8 mouse cellular contexts compared by ENCODE assay signal in genomic region chr9:121361010-121361409, GRCm38 (mm10).
DNase-seq lines count a peak whose midpoint lies in the region; ATAC-seq and TF ChIP-seq lines count a peak whose summit lies in the region.

No protein-coding gene starts in this region.

- peak overlapping the region in 2 of 3 experiments; percentile 16 to 29 for H3K4me3 ChIP-seq in CH12.LX (replicated peaks in 1 of 3; ENCODE audit: low read depth in 2 of 3, low read length in 2 of 3, poor library complexity in 1 of 3)
- H3K4me3 ChIP-seq in limb, embryonic 10.5 days = no peak overlapping the region
- H3K4me3 ChIP-seq in neural tube, embryonic 14.5 days (ENCODE audit: low read depth, low read length) = no peak overlapping the region

- no peak for TF ChIP-seq RAD21 in CH12.LX (IDR thresholded peaks at IDR 0.05; ENCODE audit: low read depth, low read length)

- peaks cover 17 to 58% of the 10 kb centered on the region in 2 experiments for H3K36me3 ChIP-seq in CH12.LX (replicated peaks in 1 of 2; ENCODE audit: control insufficient read depth in 1 of 2, insufficient read depth in 1 of 2, low read length in 1 of 2)
- H3K36me3 ChIP-seq in limb, embryonic 10.5 days = peaks cover 12% of the 10 kb centered on the region; the same call in 1 of the 2 replicates
- no peaks in the 10 kb centered on the region for H3K36me3 ChIP-seq in neural tube, embryonic 14.5 days (ENCODE audit: control insufficient read depth, insufficient read depth, low read length)

- peak; percentile 51; the same call in 1 of the 2 replicates for ATAC-seq in frontal cortex, adult (ENCODE audit: low TSS enrichment)
- ATAC-seq in erythroblast, adult 5-6 weeks (replicated peaks; ENCODE audit: low FRiP score, poor library complexity, severe bottlenecking) = peak; percentile 54
- peak; percentile 36; the same call in 1 of the 2 replicates for ATAC-seq in neural tube, embryonic 14.5 days (ENCODE audit: low read depth)

- H3K27me3 ChIP-seq in CH12.LX (replicated peaks) = no peaks in the 10 kb centered on the region
- no peaks in the 10 kb centered on the region for H3K27me3 ChIP-seq in limb, embryonic 10.5 days (ENCODE audit: low read depth, poor library complexity, severe bottlenecking)
- no peaks in the 10 kb centered on the region for H3K27me3 ChIP-seq in neural tube, embryonic 14.5 days (ENCODE audit: control insufficient read depth, insufficient read depth, low read length)

- H3K4me2 ChIP-seq in CH12.LX (ENCODE audit: insufficient read depth, low read depth, poor library complexity, severe bottlenecking) = no peak overlapping the region
- H3K4me2 ChIP-seq in neural tube, embryonic 14.5 days (ENCODE audit: low read depth, low read length) = peak overlapping the region; percentile 26; the same call in 1 of the 2 replicates

- TF ChIP-seq CTCF in CH12.LX (conservative IDR thresholded peaks at IDR 0.05 in 1 of 2, IDR thresholded peaks at IDR 0.05 in 1 of 2; ENCODE audit: low read depth in 2 of 2, low read length in 2 of 2) = no peak

- H3K4me1 ChIP-seq in CH12.LX (ENCODE audit: control insufficient read depth in 1 of 2, insufficient read depth in 2 of 2) = peaks cover 0 to 25% of the 10 kb centered on the region in 2 experiments; a peak in 2 of 4 replicates
- peaks cover 31% of the 10 kb centered on the region for H3K4me1 ChIP-seq in limb, embryonic 10.5 days
- H3K4me1 ChIP-seq in neural tube, embryonic 14.5 days (ENCODE audit: control insufficient read depth, insufficient read depth, low read length) = peaks cover 28% of the 10 kb centered on the region

- in situ Hi-C loops in CH12.LX (cut with MboI; ENCODE audit: low pct_ligation_motif_present, low pct_unique_long_range_greater_than_20kb, low sequenced_read_pairs) = no loop called here

- TF ChIP-seq EP300 in CH12.LX (IDR thresholded peaks at IDR 0.05; ENCODE audit: low read length) = no peak

- no peak for DNase-seq in frontal cortex, postnatal 14 days (ENCODE audit: low spot score in 2 of 2)
- peak; percentile 51 for DNase-seq in CH12.LX (ENCODE audit: extremely low read depth)
- DNase-seq in limb, embryonic 10.5 days (ENCODE audit: low spot score) = no peak
- DNase-seq in frontal cortex, postnatal 10 days (ENCODE audit: low spot score in 2 of 2) = no peak
- no peak for DNase-seq in urinary bladder, postnatal 4 days (ENCODE audit: low spot score in 2 of 2)

- no peak overlapping the region for H3K9ac ChIP-seq in CH12.LX (ENCODE audit: insufficient read depth, low read depth)
- peak overlapping the region; percentile 18 for H3K9ac ChIP-seq in neural tube, embryonic 14.5 days (replicated peaks; ENCODE audit: low read depth, low read length)

- no peaks in the 10 kb centered on the region for H3K9me3 ChIP-seq in CH12.LX (replicated peaks; ENCODE audit: low read length)
- H3K9me3 ChIP-seq in limb, embryonic 10.5 days (replicated peaks) = no peaks in the 10 kb centered on the region
- no peaks in the 10 kb centered on the region for H3K9me3 ChIP-seq in neural tube, embryonic 14.5 days (ENCODE audit: control insufficient read depth, low read length)

- no peaks in the 10 kb centered on the region for H3K79me2 ChIP-seq in CH12.LX (replicated peaks; ENCODE audit: control insufficient read depth, extremely low read depth, insufficient read depth, poor library complexity, severe bottlenecking)

- 61% methylated on average over 9 of the region's 9 CpGs for WGBS in limb, embryonic 10.5 days
- WGBS in neural tube, embryonic 14.5 days = 29% methylated on average over 9 of the region's 9 CpGs

- no peak overlapping the region for H3K27ac ChIP-seq in CH12.LX (ENCODE audit: insufficient read depth, low read depth)
- H3K27ac ChIP-seq in limb, embryonic 10.5 days = peak overlapping the region; percentile 79
- H3K27ac ChIP-seq in neural tube, embryonic 14.5 days (ENCODE audit: low read depth, low read length) = peak overlapping the region; percentile 90

- TF ChIP-seq POLR2A in CH12.LX (IDR thresholded peaks at IDR 0.05; ENCODE audit: low read depth, low read length) = no peak

- dilution Hi-C loops in CH12.LX (cut with MboI; ENCODE audit: extremely low pct_ligation_motif_present, extremely low pct_unique_long_range_greater_than_20kb, low sequenced_read_pairs) = no loop called here

TF ChIP-seq in CH12.LX, 34 proteins besides CTCF, POLR2A, EP300 and RAD21:
- no peak for TF ChIP-seq HCFC1 (IDR thresholded peaks at IDR 0.05; ENCODE audit: low read depth, low read length)
- no peak for TF ChIP-seq KAT2A (IDR thresholded peaks at IDR 0.05; ENCODE audit: insufficient replicate concordance, low read length)
- no peak for TF ChIP-seq PAX5 (IDR thresholded peaks at IDR 0.05; ENCODE audit: low read length)
- no peak for TF ChIP-seq BHLHE40 (IDR thresholded peaks at IDR 0.05; ENCODE audit: low read depth, low read length)
- no peak for TF ChIP-seq MAFK (IDR thresholded peaks at IDR 0.05; ENCODE audit: insufficient replicate concordance, low read length)
- no peak for TF ChIP-seq MEF2A (IDR thresholded peaks at IDR 0.05; ENCODE audit: borderline replicate concordance, low read depth, low read length)
- TF ChIP-seq ZC3H11A (IDR thresholded peaks at IDR 0.05; ENCODE audit: low read depth, low read length) = no peak
- TF ChIP-seq MAZ (IDR thresholded peaks at IDR 0.05; ENCODE audit: low read depth, low read length) = no peak
- TF ChIP-seq TBP (conservative IDR thresholded peaks at IDR 0.05; ENCODE audit: low read depth, low read length) = no peak
- TF ChIP-seq RCOR1 (conservative IDR thresholded peaks at IDR 0.05; ENCODE audit: low read depth, low read length) = no peak
- no peak for TF ChIP-seq ZMIZ1 (IDR thresholded peaks at IDR 0.05; ENCODE audit: low read depth, low read length)
- TF ChIP-seq MYC (IDR thresholded peaks at IDR 0.05; ENCODE audit: low read depth, low read length) = no peak
- no peak for TF ChIP-seq UBTF (IDR thresholded peaks at IDR 0.05; ENCODE audit: low read depth, low read length)
- no peak for TF ChIP-seq SIN3A (IDR thresholded peaks at IDR 0.05; ENCODE audit: low read length)
TF ChIP-seq in CH12.LX: peak in this region for 0.

Comparison
In these comparisons a context has a peak if more than half of its experiments do, and no peak if none do; other contexts are left out.
1. H3K4me3 ChIP-seq: peak in CH12.LX (2 of 3); none in limb, embryonic 10.5 days (single experiment) and neural tube, embryonic 14.5 days (single experiment).
2. Peak in every context shown above with its lines, with median percentiles within 50 percentile points of each other: ATAC-seq.